Mouse (Mus musculus): Measurements from ENCODE around the gene Grin2c.

Gene Grin2c

GRCm38 (mm10) chr11:115231168-115231915 is 35.7 kb downstream of the Grin2c start:
- peak; percentile 88 for DNase-seq (ENCODE audit: low read depth)

GRCm38 (mm10) chr11:115229021-115229930 is 37.8 kb downstream of the Grin2c start:
- peak; percentile 46 for DNase-seq (ENCODE audit: low read depth)

DNA sequence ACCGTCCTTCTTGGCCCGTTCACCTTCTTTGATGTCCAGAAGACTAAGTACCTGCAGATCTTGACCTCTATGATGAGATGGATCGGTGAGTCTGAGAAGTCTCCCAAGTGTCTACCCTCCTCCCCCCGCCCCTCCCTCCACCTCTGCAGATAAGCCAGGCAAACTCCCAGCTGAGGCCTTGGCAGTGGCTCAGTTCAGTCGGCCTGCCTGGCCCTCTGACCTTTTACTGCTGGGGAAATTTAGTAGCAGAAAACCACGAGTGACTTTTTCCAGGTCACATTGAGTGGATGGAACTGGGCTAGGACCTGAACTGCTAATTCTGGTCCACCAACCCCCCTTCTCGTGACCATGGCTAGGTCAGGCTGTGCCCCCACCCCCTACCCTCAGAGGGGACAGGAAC is 38.6 kb downstream of the Grin2c start:
- DNase-seq (ENCODE audit: low read depth), result no peak

GRCm38 (mm10) chr11:115227640-115228039 is 39.4 kb downstream of the Grin2c start:
- no peak for DNase-seq (ENCODE audit: low read depth)

DNA sequence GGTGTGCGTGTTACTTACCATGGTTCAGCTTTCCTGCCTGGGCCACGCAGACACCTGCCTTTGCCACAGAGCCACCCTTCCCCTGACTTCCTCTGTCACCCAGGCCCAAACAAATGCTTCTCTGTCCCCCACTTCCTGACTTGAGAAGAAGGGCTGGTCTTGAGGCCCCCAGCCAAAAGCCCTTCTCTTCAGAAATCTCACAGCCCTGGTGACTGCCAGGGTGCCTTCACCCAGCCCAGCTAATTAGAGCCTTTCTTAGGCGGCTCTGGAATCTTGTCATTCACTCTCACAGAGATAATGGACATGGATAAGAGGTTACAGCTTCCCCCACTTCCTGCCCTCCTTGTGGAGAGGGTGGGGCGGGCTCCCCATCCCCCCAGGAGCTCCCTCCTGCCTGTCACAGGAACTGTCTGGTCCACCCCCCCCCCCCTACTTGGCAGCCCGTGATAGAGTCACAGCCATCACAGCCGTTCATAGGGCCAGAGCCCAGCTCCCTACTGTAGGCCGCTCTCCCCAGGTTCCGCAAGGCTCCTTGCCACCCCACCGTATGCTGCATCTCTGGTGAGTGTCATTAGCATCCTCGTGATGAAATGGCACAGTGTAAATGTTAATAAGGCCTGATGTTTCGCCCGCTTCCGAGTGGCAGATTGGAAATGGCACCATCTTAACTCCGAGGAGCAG is 40.1 kb downstream of the Grin2c start:
- peak; percentile 77 for DNase-seq (ENCODE audit: low read depth)

DNA sequence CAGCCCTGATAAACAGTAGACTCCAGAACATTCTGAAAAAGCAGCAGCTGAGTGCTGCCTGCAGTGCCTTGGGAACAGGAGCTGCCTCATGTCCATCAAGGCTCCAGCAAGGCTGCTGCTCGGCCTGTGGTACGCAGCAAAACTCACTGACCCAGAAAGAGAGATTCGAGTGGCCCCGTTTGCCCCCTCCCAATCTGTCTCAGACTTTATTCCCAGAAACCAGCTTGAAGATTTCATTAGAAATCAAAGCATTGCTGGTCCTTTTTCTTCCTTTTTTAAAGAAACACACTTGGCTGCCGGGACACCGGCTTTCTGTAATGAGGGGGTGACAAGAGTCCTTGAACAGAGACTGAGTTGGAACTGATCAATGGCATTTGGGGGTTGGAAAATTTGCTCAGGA is 41.7 kb downstream of the Grin2c start:
- no peak for DNase-seq (ENCODE audit: low read depth)

DNA sequence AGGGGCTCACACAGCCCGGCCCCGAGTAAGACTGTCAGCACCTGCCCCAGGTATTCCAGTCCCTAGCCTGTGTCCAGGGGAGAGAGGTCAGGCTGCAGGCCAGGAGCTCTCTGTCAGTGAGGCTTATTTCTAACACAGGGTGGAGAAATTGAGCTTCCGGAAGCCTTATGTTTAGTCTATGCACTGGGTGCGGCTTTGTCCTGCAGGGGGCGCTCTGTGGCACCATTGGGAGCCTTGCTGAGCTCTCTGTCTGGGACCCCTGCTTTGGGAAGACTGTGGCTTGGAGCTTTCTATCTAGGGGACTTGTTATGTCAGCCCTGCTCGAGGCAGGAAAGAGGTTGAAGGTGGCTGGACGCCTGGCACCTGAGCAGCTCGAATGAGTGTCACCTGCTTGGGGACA is 42.2 kb downstream of the Grin2c start:
- peak; percentile 88 for DNase-seq (ENCODE audit: low read depth)

DNA sequence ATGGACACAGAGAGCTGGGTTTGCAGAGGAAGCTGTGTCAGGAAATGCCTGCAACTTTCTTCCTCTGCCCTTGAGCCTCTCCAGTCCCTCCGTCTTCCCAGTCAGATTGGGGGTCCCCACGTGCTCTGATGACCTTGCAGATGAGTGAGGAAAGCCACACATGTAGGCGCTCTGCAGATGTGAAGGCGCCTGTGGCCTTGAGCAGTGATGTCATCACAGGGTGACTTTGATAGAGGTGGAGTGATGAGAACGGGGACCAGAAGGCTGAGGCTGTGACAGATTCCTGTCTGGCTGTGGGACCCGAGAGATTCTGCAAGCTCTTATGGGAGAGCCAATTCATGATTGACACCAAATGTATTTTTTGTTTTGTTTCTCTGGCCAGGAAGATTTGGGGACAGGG is 43.2 kb downstream of the Grin2c start:
- peak; percentile 50 for DNase-seq (ENCODE audit: low read depth)

DNA sequence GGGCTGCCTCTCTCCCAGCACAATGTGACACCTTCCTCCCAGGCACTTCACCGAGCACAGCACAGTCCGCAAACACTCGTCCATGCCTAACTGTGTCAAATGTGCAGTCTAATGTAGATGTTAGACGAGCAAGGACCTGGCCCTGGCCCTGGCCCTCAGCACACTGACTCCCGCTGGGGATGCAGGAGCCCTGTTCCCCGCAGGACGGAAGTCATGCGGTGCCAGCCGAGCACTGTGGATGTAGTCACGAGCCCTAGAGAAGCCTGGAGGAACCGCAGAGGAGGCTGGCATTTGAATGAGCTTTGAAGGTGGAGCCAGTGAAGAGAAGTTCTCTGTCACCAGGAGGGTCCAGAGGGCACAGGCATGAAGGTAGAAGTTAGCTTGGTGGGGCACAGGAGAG is 43.6 kb downstream of the Grin2c start:
- DNase-seq (ENCODE audit: low read depth), result peak; percentile 56

DNA sequence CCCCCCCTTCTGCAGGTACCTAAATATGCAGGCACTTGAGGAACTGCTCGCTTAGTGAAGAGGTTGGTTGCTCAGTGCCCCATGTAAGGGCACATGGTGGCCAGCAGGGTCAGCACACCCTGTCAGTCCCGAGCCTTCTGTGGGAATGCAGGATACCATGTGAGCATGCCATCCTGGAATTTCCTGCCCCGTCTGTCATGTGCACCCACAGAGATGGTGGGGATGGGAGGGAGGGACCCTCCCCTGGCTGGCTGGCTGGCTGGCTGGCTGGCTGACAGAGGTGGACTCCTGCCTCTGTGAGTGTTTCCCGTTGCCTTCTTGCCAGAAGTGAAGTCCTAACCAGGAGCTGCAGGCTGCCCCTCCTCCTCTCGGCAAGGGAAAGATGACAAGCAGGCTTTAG is 44.5 kb downstream of the Grin2c start:
- DNase-seq (ENCODE audit: low read depth), result no peak

DNA sequence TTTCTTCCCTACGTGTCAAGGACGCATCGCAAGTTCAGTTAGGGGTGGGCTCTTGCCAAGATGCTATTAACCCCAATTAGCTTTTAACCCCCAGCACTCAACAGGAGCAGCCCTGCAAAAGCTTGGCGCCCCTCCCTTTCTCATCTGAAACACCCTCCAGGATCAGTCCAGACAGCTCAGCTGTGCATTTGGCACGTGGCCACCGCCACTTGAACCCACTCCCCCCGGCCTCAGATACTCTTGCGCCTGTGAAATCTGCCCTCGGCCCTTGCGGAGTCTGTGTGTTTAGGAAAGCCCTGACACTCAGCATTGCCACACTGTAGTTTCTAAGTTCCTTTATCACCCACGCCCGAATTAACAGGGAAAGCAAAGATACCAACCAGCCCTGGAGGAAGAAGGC is 45.0 kb downstream of the Grin2c start:
- no peak for DNase-seq (ENCODE audit: low read depth)

DNA sequence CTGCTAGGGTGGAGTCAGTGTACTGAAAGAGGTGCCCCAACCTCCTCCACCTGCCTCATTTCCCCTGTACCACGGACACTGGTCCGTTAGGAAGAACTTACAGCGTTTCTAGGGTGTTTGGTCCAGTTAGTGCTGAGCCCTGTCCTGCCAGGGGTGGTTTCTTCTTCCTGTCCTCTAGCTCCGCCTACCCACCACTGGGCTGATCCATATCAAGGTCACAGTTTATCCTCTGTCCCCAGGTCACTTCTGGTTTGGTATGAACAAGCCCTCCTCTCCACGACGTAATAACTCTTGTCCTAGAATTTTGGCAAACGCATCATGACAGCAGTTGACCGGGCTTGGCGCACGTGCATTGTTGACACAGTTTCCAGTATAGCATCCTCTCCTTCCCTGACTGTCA is 47.4 kb downstream of the Grin2c start:
- DNase-seq (ENCODE audit: low read depth), result no peak

DNA sequence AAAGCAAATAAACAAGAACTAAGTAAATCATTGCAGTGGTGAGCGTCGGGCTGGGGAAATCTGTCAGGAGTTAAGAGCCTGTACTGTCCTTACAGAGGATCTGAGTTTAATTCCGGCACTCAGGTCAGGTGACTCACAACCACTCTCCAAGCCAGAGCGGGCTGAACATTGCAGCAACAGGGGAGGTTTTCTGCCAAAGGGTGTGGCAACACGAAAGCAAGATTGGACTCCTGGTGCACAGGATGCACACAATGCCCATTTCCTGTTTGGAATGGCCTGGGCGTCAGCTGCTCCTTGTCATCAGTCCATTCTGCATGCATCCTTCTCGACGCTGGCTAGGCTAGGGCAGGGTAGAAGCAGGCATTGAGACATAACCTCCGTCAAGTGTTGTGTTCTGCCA is 47.8 kb downstream of the Grin2c start:
- no peak for DNase-seq (ENCODE audit: low read depth)

- no peak for DNase-seq (ENCODE audit: low read depth)
Measured at GRCm38 (mm10) chr11:115217439-115218410, 49.3 kb downstream of the Grin2c start.

DNA sequence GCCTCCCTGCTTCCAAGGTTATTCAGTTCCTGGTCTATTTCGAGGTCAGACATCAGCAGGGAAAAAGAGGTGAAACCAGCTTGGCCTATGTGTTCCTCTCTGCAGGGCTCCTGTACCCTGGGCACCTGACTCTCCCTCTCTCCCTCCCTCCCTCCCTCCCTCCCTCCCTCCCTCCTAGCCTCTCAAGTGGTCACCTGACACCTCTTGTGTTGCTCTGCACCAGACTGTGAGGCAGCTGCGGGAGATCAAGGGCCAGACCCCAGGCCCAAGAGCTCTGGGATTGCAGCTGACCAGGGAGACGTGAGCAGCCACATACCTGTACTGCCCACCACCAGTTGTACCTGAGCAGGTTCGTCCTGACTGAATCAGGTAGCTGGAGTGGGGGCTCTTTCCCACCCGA is 51.9 kb downstream of the Grin2c start:
- no peak for DNase-seq (ENCODE audit: low read depth)

GRCm38 (mm10) chr11:115212116-115212515 is 54.9 kb downstream of the Grin2c start:
- DNase-seq (ENCODE audit: low read depth), result no peak

- DNase-seq (ENCODE audit: low read depth), result no peak
Measured at GRCm38 (mm10) chr11:115209958-115210357, 57.1 kb downstream of the Grin2c start.

- no peak for DNase-seq (ENCODE audit: low read depth)
Measured at GRCm38 (mm10) chr11:115208776-115209732, 58.0 kb downstream of the Grin2c start.

GRCm38 (mm10) chr11:115208126-115208525 is 58.9 kb downstream of the Grin2c start:
- no peak for DNase-seq (ENCODE audit: low read depth)

DNA sequence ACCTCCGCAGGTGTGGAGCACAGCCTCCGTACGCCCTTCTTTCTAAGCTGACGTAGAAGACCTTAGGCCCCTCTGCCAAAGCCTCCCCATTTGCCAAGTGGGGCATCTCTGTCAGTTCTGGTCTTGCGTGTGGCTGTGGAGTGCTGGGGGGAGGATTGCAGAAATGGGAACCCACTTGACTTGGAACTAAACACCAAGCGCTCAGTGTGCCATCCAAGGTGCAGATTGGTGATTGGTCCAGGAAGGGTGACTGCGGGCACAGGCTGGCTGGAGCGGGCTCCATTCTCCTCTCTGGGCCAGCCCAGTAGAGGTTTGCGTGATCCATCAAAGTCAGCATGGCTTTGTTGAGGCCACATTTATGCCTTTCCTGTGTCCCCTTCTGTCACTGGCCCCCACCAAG is 64.3 kb downstream of the Grin2c start:
- no peak for DNase-seq (ENCODE audit: low read depth)

Data from naive thymus-derived CD4-positive, alpha-beta T cell, adult 2 months (primary cell).